Mouse (Mus musculus): ENCODE data around the gene Pde1a.

DNA sequence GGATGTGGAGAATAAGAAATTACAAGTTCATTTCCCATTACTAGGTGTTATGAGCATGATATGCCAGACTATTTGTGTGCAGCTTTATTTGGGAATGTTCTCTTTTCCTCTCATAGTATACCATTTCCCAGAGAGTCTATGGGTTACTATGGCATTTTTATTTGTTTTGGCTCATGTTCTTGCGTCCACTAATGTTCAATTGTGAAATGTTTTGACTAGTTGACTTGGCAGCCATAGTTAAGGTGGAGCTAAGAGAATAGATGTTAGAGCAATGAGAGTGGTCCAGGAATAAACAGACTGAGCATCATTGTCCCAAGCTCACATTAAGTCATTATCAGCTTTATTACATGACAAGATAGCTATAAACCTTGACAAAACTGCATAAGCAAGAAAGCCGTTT lies 130.8 kb downstream of the Pde1a start:
- TF ChIP-seq GATA1 (IDR thresholded peaks at IDR 0.05; ENCODE audit: borderline replicate concordance, low read length) (no peak), FLI1 (IDR thresholded peaks at IDR 0.05; ENCODE audit: low read length) (no peak)
